Mouse (Mus musculus) adrenal gland, adult 2 months (tissue): Measurements from ENCODE around the gene Ipo5. TPM values are rescaled to one million over a fixed set of nuclear protein-coding genes. Genes with fewer than 3 reads are reported as not detected.

Experiments
- DNase-seq: peaks from one replicate; pipeline ENCODE4 v3.0.0; 2021
- polyA plus RNA-seq: library from polyadenylated mRNA; depleted of rRNA; stranded (reverse); fragments of >200 nt; gene quantifications from 2 replicates; pipeline ENCODE4 v1.2.3, GENCODE M21; 2012
- total RNA-seq, 2 experiments: library from RNA; stranded (reverse); gene quantifications; 2 replicates each; pipeline ENCODE4 v1.2.3; 2021

Ipo5 gene
- total and polyA plus RNA-seq, 3 experiments: 7.7 to 73.7 (median 70.8) TPM

- DNase-seq: no peak
These were observed 13.0 kb downstream of the Ipo5 start for GRCm38 (mm10) chr14:120924044-120924443.

GRCm38 (mm10) chr14:120925731-120926585 is 14.9 kb downstream of the Ipo5 start:
- peak; percentile 54 for DNase-seq

- DNase-seq: no peak
These were observed 20.2 kb downstream of the Ipo5 start for GRCm38 (mm10) chr14:120931236-120931635.

GRCm38 (mm10) chr14:120933624-120934023 is 22.6 kb downstream of the Ipo5 start:
- no peak for DNase-seq

- no peak for DNase-seq
These were observed 26.1 kb downstream of the Ipo5 start for GRCm38 (mm10) chr14:120937102-120937501.

GRCm38 (mm10) chr14:120942803-120943202 is 31.8 kb downstream of the Ipo5 start:
- no peak for DNase-seq

GRCm38 (mm10) chr14:120945146-120945545 is 34.1 kb downstream of the Ipo5 start:
- DNase-seq: no peak

GRCm38 (mm10) chr14:120947104-120947503 is 36.1 kb downstream of the Ipo5 start:
- no peak for DNase-seq

GRCm38 (mm10) chr14:120949002-120949401 is 38.0 kb downstream of the Ipo5 start:
- no peak for DNase-seq

- no peak for DNase-seq
These were observed 39.0 kb downstream of the Ipo5 start for GRCm38 (mm10) chr14:120950068-120950467.

GRCm38 (mm10) chr14:120952434-120952833 is 41.4 kb downstream of the Ipo5 start:
- DNase-seq: no peak

GRCm38 (mm10) chr14:120960551-120960950 is 49.5 kb downstream of the Ipo5 start:
- no peak for DNase-seq

GRCm38 (mm10) chr14:120960991-120961390 is 50.0 kb downstream of the Ipo5 start:
- DNase-seq: no peak

- no peak for DNase-seq
These were observed 56.0 kb downstream of the Ipo5 start for GRCm38 (mm10) chr14:120967072-120967471.

- no peak for DNase-seq
These were observed 57.7 kb downstream of the Ipo5 start for GRCm38 (mm10) chr14:120968723-120969122.

GRCm38 (mm10) chr14:120969673-120970072 is 58.6 kb downstream of the Ipo5 start:
- DNase-seq: no peak

- no peak for DNase-seq
These were observed 59.6 kb downstream of the Ipo5 start for GRCm38 (mm10) chr14:120970637-120971036.

- no peak for DNase-seq
These were observed 60.3 kb downstream of the Ipo5 start for GRCm38 (mm10) chr14:120971313-120971712.

- peak; percentile 32 for DNase-seq
These were observed 68.5 kb downstream of the Ipo5 start for GRCm38 (mm10) chr14:120979559-120979958.

GRCm38 (mm10) chr14:120989126-120989525 is 78.1 kb downstream of the Ipo5 start:
- no peak for DNase-seq
